Mouse (Mus musculus) cerebellum, adult 8-10 months (tissue): ENCODE data around the gene Irf7.

Experiments used
- DNase-seq: peaks from one replicate; pipeline ENCODE4 v3.0.0; 2022

Irf7 gene

GRCm38 (mm10) chr7:141265739-141266561 lies at the start of gene Irf7:
Gene Irf7 (minus strand): TSS chr7:141266481.
- peak; percentile 30 for DNase-seq

GRCm38 (mm10) chr7:141315974-141316373 lies 49.7 kb upstream of the Irf7 start:
- DNase-seq, result no peak

- DNase-seq, result no peak
These were observed 48.8 kb upstream of the Irf7 start for GRCm38 (mm10) chr7:141315076-141315475.

GRCm38 (mm10) chr7:141314416-141314815 lies 48.1 kb upstream of the Irf7 start:
- DNase-seq, result no peak

GRCm38 (mm10) chr7:141304537-141304936 lies 38.3 kb upstream of the Irf7 start:
- no peak for DNase-seq

- DNase-seq, result no peak
These were observed 36.5 kb upstream of the Irf7 start for GRCm38 (mm10) chr7:141302702-141303268.

GRCm38 (mm10) chr7:141301386-141301785 lies 35.1 kb upstream of the Irf7 start:
- DNase-seq, result peak; percentile 62

- DNase-seq, result peak; percentile 60
These were observed 32.9 kb upstream of the Irf7 start for GRCm38 (mm10) chr7:141299175-141299574.

- DNase-seq, result no peak
These were observed 31.8 kb upstream of the Irf7 start for GRCm38 (mm10) chr7:141297926-141298650.

- no peak for DNase-seq
These were observed 28.2 kb upstream of the Irf7 start for GRCm38 (mm10) chr7:141294479-141294878.

- DNase-seq, result peak; percentile 28
These were observed 27.7 kb upstream of the Irf7 start for GRCm38 (mm10) chr7:141293852-141294471.

GRCm38 (mm10) chr7:141292583-141293388 lies 26.5 kb upstream of the Irf7 start:
- no peak for DNase-seq

- no peak for DNase-seq
These were observed 25.8 kb upstream of the Irf7 start, which contains the start of gene Drd4 for GRCm38 (mm10) chr7:141291921-141292582. Gene Drd4 (plus strand): TSS chr7:141292006.

GRCm38 (mm10) chr7:141288042-141288441 lies 21.8 kb upstream of the Irf7 start:
- DNase-seq, result no peak

- no peak for DNase-seq
These were observed 16.5 kb upstream of the Irf7 start for GRCm38 (mm10) chr7:141282756-141283155.

GRCm38 (mm10) chr7:141281442-141281841 lies 15.2 kb upstream of the Irf7 start:
- no peak for DNase-seq

GRCm38 (mm10) chr7:141278766-141279590 lies 12.7 kb upstream of the Irf7 start, which contains the start of gene Sct:
Gene Sct (minus strand): TSS chr7:141279133.
- DNase-seq, result peak; percentile 56

- no peak for DNase-seq
These were observed 11.7 kb upstream of the Irf7 start for GRCm38 (mm10) chr7:141277701-141278678.

- DNase-seq, result no peak
These were observed 10.3 kb upstream of the Irf7 start, which contains the start of gene Cdhr5 for GRCm38 (mm10) chr7:141276546-141276945. Gene Cdhr5 (minus strand): TSS chr7:141276786.
